In the genomic region with DNA sequence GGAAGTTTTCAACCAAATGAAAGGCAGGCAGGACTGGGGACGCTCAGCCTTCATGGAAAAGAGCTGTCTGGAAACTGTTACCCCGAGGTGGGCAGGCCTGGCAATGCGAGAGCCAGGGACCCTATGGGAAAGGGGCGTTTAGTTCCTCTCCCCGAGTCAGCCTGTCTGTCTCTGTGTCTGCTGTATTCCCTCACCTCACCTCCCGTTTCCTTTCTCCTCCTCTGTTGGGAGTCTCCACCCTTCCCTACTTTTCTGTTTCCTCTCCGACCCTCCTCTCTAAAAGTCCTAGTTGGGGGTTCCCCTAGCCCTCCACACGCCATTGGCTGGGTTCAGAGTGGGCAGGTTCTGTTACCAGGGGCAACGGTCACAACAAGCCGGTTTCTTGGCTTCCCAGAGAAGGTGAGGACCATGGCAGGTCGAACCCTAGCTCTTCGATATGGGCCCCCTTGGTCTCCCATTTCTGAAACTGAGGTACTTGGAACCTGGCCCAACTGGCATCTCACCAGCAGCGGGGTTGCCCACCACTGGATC, we compare ENCODE assay signal across 19 mouse cellular contexts. TPM values are rescaled to one million over a fixed set of nuclear protein-coding genes. Genes with fewer than 3 reads are reported as not detected.
DNase-seq lines count a peak whose midpoint lies in the region; ATAC-seq and TF ChIP-seq lines count a peak whose summit lies in the region.
"Had no signal": no experiment of that assay in that cellular context is flagged by ENCODE, and none has a peak within 500 bp of the region (broad histone marks: within the 10 kb centered on the region; RNA-seq: fewer than 3 reads in every experiment).

No protein-coding gene starts in this region.

- WGBS in heart, embryonic 10.5 days, result 8% methylated on average over 13 of the region's 13 CpGs
- 9% methylated on average over 13 of the region's 13 CpGs for WGBS in lung, embryonic 14.5 days
- 14% methylated on average over 13 of the region's 13 CpGs for WGBS in embryonic facial prominence, embryonic 10.5 days
- 9% methylated on average over 13 of the region's 13 CpGs for WGBS in limb, embryonic 12.5 days

- no peak overlapping the region for H3K9ac ChIP-seq in lung, embryonic 14.5 days
- no peak overlapping the region for H3K9ac ChIP-seq in limb, embryonic 12.5 days (replicated peaks)
- H3K9ac ChIP-seq: liver, embryonic 12.5 days had no signal

- peaks cover 26% of the 10 kb centered on the region for H3K36me3 ChIP-seq in heart, embryonic 10.5 days
- peaks cover 26% of the 10 kb centered on the region for H3K36me3 ChIP-seq in lung, embryonic 14.5 days (ENCODE audit: insufficient read depth)
- peaks cover 30% of the 10 kb centered on the region for H3K36me3 ChIP-seq in embryonic facial prominence, embryonic 10.5 days (replicated peaks)
- peaks cover 25% of the 10 kb centered on the region for H3K36me3 ChIP-seq in limb, embryonic 12.5 days

- peaks cover 52% of the 10 kb centered on the region for H3K4me1 ChIP-seq in heart, embryonic 10.5 days
- peaks cover 17% of the 10 kb centered on the region; the same call in 1 of the 2 replicates for H3K4me1 ChIP-seq in lung, embryonic 14.5 days (ENCODE audit: insufficient read depth)
- H3K4me1 ChIP-seq in embryonic facial prominence, embryonic 10.5 days, result peaks cover 53% of the 10 kb centered on the region
- peaks cover 47% of the 10 kb centered on the region for H3K4me1 ChIP-seq in limb, embryonic 12.5 days (replicated peaks)

- H3K27ac ChIP-seq in heart, embryonic 10.5 days, result peak overlapping the region; percentile 18; the same call in 1 of the 2 replicates
- no peak overlapping the region for H3K27ac ChIP-seq in lung, embryonic 14.5 days (ENCODE audit: low read depth)
- H3K27ac ChIP-seq in embryonic facial prominence, embryonic 10.5 days (replicated peaks), result no peak overlapping the region
- H3K27ac ChIP-seq in limb, embryonic 12.5 days, result no peak overlapping the region
- H3K27ac ChIP-seq: liver, embryonic 12.5 days had no signal

- no peak for DNase-seq in heart, embryonic 10.5 days (ENCODE audit: low spot score)
- DNase-seq in heart, adult 11 months, result no peak
- DNase-seq in lung, embryonic 14.5 days, result no peak
- DNase-seq in lung, postnatal 10 days, result no peak
- DNase-seq in embryonic facial prominence, embryonic 10.5 days (ENCODE audit: low spot score), result peak; percentile 51
- DNase-seq in cerebellum, adult 8-10 months, result no peak
- DNase-seq in cerebellum, postnatal 36 days, result no peak
- DNase-seq: adrenal gland, postnatal 10 days; cerebellum, postnatal 14 days; gastrocnemius, postnatal 36 days; lung, postnatal 4 days; right cerebral cortex, postnatal 4 days; thymus, postnatal 25 days had no signal

- ATAC-seq in lung, embryonic 14.5 days (ENCODE audit: insufficient read depth), result no peak
- ATAC-seq in limb, embryonic 12.5 days (ENCODE audit: insufficient number of reproducible peaks, insufficient read depth, low FRiP score, low TSS enrichment, low read depth), result no peak
- ATAC-seq: hindbrain, embryonic 16.5 days; liver, embryonic 12.5 days; midbrain, embryonic 16.5 days had no signal

- peak overlapping the region; percentile 25 for H3K4me3 ChIP-seq in heart, embryonic 10.5 days
- no peak overlapping the region for H3K4me3 ChIP-seq in lung, embryonic 14.5 days (ENCODE audit: low read depth, low read length)
- H3K4me3 ChIP-seq in embryonic facial prominence, embryonic 10.5 days, result peak overlapping the region; percentile 34
- H3K4me3 ChIP-seq in limb, embryonic 12.5 days (replicated peaks), result peak overlapping the region; percentile 11
- H3K4me3 ChIP-seq: liver, embryonic 12.5 days had no signal

- peaks cover 93% of the 10 kb centered on the region for H3K27me3 ChIP-seq in heart, embryonic 10.5 days (ENCODE audit: insufficient read depth, poor library complexity, severe bottlenecking)
- peaks cover 56% of the 10 kb centered on the region for H3K27me3 ChIP-seq in lung, embryonic 14.5 days (ENCODE audit: insufficient read depth, low read length)
- peaks cover 96% of the 10 kb centered on the region for H3K27me3 ChIP-seq in embryonic facial prominence, embryonic 10.5 days (replicated peaks; ENCODE audit: low read depth, poor library complexity, severe bottlenecking)
- H3K27me3 ChIP-seq in limb, embryonic 12.5 days, result peaks cover 86% of the 10 kb centered on the region

- no peaks in the 10 kb centered on the region for H3K9me3 ChIP-seq in heart, embryonic 10.5 days
- H3K9me3 ChIP-seq in lung, embryonic 14.5 days (ENCODE audit: low read depth, low read length), result no peaks in the 10 kb centered on the region
- H3K9me3 ChIP-seq in embryonic facial prominence, embryonic 10.5 days, result no peaks in the 10 kb centered on the region
- H3K9me3 ChIP-seq in limb, embryonic 12.5 days, result no peaks in the 10 kb centered on the region
- H3K9me3 ChIP-seq: liver, embryonic 12.5 days had no signal

- peak overlapping the region; percentile 27; the same call in 1 of the 2 replicates for H3K4me2 ChIP-seq in lung, embryonic 14.5 days
- H3K4me2 ChIP-seq in limb, embryonic 12.5 days, result peak overlapping the region; percentile 34
- H3K4me2 ChIP-seq: liver, embryonic 12.5 days had no signal

- no peak for TF ChIP-seq CTCF in lung, embryonic 14.5 days (IDR thresholded peaks at IDR 0.05; ENCODE audit: low read depth)

RNA-seq across cellular contexts. Expression of gene Lhb, which starts 2.6 kb away (rescaled TPM):
- not detected in 2 replicates for polyA plus RNA-seq in heart, embryonic 10.5 days (2016; fragmentation: Nextera tagmentation; extraction: Ambion mirVana)
- not detected in 2 replicates for polyA plus RNA-seq in lung, embryonic 14.5 days (2014; fragmentation: Nextera tagmentation; extraction: Ambion mirVana)
- 0.24 and 0.70 TPM in 2 replicates for polyA plus RNA-seq in embryonic facial prominence, embryonic 10.5 days (2016; fragmentation: Nextera tagmentation; extraction: Ambion mirVana)
- 0.33 TPM in 1 of 2 replicates, not detected in the other for polyA plus RNA-seq in limb, embryonic 12.5 days (2016; fragmentation: Nextera tagmentation; extraction: Ambion mirVana)
- polyA plus RNA-seq: large intestine, adult 2 months; liver, embryonic 12.5 days; neural tube, embryonic 11.5 days had no signal

RNA-seq across cellular contexts. Expression of gene Ntf5, which starts 4.5 kb away (rescaled TPM):
- 1.5 and 2.6 TPM in 2 replicates for polyA plus RNA-seq in heart, embryonic 10.5 days (2016; fragmentation: Nextera tagmentation; extraction: Ambion mirVana)
- polyA plus RNA-seq in lung, embryonic 14.5 days (2014; fragmentation: Nextera tagmentation; extraction: Ambion mirVana), result 1.9 and 2.2 TPM in 2 replicates
- polyA plus RNA-seq in embryonic facial prominence, embryonic 10.5 days (2016; fragmentation: Nextera tagmentation; extraction: Ambion mirVana), result 2.8 TPM in 2 replicates
- 3.9 and 5.6 TPM in 2 replicates for polyA plus RNA-seq in limb, embryonic 12.5 days (2016; fragmentation: Nextera tagmentation; extraction: Ambion mirVana)
- polyA plus RNA-seq: midbrain, embryonic 16.5 days had no signal

RNA-seq across cellular contexts. Expression of gene Kcna7, which starts 12.6 kb away (rescaled TPM):
- 0.28 and 0.45 TPM in 2 replicates for polyA plus RNA-seq in heart, embryonic 10.5 days (2016; fragmentation: Nextera tagmentation; extraction: Ambion mirVana)
- polyA plus RNA-seq in lung, embryonic 14.5 days (2014; fragmentation: Nextera tagmentation; extraction: Ambion mirVana), result 0.08 TPM in 1 of 2 replicates, not detected in the other
- polyA plus RNA-seq in embryonic facial prominence, embryonic 10.5 days (2016; fragmentation: Nextera tagmentation; extraction: Ambion mirVana), result 0.06 TPM in 1 of 2 replicates, not detected in the other
- polyA plus RNA-seq in limb, embryonic 12.5 days (2016; fragmentation: Nextera tagmentation; extraction: Ambion mirVana), result 0.13 and 0.18 TPM in 2 replicates
- polyA plus RNA-seq: midbrain, embryonic 16.5 days had no signal

RNA-seq across cellular contexts. Expression of gene Gys1, which starts 16.6 kb away (rescaled TPM):
- polyA plus RNA-seq in heart, embryonic 10.5 days (2016; fragmentation: Nextera tagmentation; extraction: Ambion mirVana), result 79.9 and 124 TPM in 2 replicates
- 35.7 and 36.0 TPM in 2 replicates for polyA plus RNA-seq in lung, embryonic 14.5 days (2014; fragmentation: Nextera tagmentation; extraction: Ambion mirVana)
- 44.2 and 45.5 TPM in 2 replicates for polyA plus RNA-seq in embryonic facial prominence, embryonic 10.5 days (2016; fragmentation: Nextera tagmentation; extraction: Ambion mirVana)
- 45.2 and 46.2 TPM in 2 replicates for polyA plus RNA-seq in limb, embryonic 12.5 days (2016; fragmentation: Nextera tagmentation; extraction: Ambion mirVana)

RNA-seq across cellular contexts. Expression of gene Ruvbl2, which starts 19.9 kb away (rescaled TPM):
- 121 and 175 TPM in 2 replicates for polyA plus RNA-seq in heart, embryonic 10.5 days (2016; fragmentation: Nextera tagmentation; extraction: Ambion mirVana)
- 163 and 173 TPM in 2 replicates for polyA plus RNA-seq in lung, embryonic 14.5 days (2014; fragmentation: Nextera tagmentation; extraction: Ambion mirVana)
- 227 TPM in 2 replicates for polyA plus RNA-seq in embryonic facial prominence, embryonic 10.5 days (2016; fragmentation: Nextera tagmentation; extraction: Ambion mirVana)
- 155 and 156 TPM in 2 replicates for polyA plus RNA-seq in limb, embryonic 12.5 days (2016; fragmentation: Nextera tagmentation; extraction: Ambion mirVana)
